Mouse (Mus musculus): ENCODE data around the gene Myo1c.

The Myo1c gene

GRCm38 (mm10) chr11:75650958-75651425, 688 bp downstream of the Myo1c start:
- no peak for DNase-seq (ENCODE audit: low spot score)

GRCm38 (mm10) chr11:75651426-75652221, 1.3 kb downstream of the Myo1c start:
- peak; percentile 65 for DNase-seq (ENCODE audit: low spot score)

- DNase-seq (ENCODE audit: low spot score): peak; percentile 71
Measured at GRCm38 (mm10) chr11:75652222-75652941, 2.1 kb downstream of the Myo1c start.

- DNase-seq (ENCODE audit: low spot score): no peak
Measured at GRCm38 (mm10) chr11:75652942-75653684, 2.8 kb downstream of the Myo1c start.

- DNase-seq (ENCODE audit: low spot score): peak; percentile 48
Measured at GRCm38 (mm10) chr11:75653781-75654470, 3.6 kb downstream of the Myo1c start.

GRCm38 (mm10) chr11:75654471-75655390, 4.4 kb downstream of the Myo1c start:
- DNase-seq (ENCODE audit: low spot score): peak; percentile 56

- peak; percentile 32 for DNase-seq (ENCODE audit: low spot score)
Measured at GRCm38 (mm10) chr11:75655621-75656545, 5.6 kb downstream of the Myo1c start.

GRCm38 (mm10) chr11:75656621-75657590, 6.6 kb downstream of the Myo1c start:
- DNase-seq (ENCODE audit: low spot score): no peak

- no peak for DNase-seq (ENCODE audit: low spot score)
Measured at GRCm38 (mm10) chr11:75657841-75658240, 7.5 kb downstream of the Myo1c start.

- no peak for DNase-seq (ENCODE audit: low spot score)
Measured at GRCm38 (mm10) chr11:75658311-75658710, 8.0 kb downstream of the Myo1c start.

GRCm38 (mm10) chr11:75658996-75659750, 8.9 kb downstream of the Myo1c start:
- no peak for DNase-seq (ENCODE audit: low spot score)

GRCm38 (mm10) chr11:75660081-75660590, 9.8 kb downstream of the Myo1c start:
- DNase-seq (ENCODE audit: low spot score): no peak

- DNase-seq (ENCODE audit: low spot score): no peak
Measured at GRCm38 (mm10) chr11:75660941-75661800, 10.9 kb downstream of the Myo1c start.

- no peak for DNase-seq (ENCODE audit: low spot score)
Measured at GRCm38 (mm10) chr11:75662131-75662530, 11.8 kb downstream of the Myo1c start.

GRCm38 (mm10) chr11:75666296-75666695, 16.0 kb downstream of the Myo1c start:
- DNase-seq (ENCODE audit: low spot score): no peak

- no peak for DNase-seq (ENCODE audit: low spot score)
Measured at GRCm38 (mm10) chr11:75668621-75669020, 18.3 kb downstream of the Myo1c start.
